Mouse (Mus musculus): Measurements from ENCODE around the gene Zfp59.
"Not testable (repeated sequence)": the region's sequence is repeated elsewhere in the genome, so short reads cannot be mapped to it uniquely, and the experiment has no call there.

Gene Zfp59

DNA sequence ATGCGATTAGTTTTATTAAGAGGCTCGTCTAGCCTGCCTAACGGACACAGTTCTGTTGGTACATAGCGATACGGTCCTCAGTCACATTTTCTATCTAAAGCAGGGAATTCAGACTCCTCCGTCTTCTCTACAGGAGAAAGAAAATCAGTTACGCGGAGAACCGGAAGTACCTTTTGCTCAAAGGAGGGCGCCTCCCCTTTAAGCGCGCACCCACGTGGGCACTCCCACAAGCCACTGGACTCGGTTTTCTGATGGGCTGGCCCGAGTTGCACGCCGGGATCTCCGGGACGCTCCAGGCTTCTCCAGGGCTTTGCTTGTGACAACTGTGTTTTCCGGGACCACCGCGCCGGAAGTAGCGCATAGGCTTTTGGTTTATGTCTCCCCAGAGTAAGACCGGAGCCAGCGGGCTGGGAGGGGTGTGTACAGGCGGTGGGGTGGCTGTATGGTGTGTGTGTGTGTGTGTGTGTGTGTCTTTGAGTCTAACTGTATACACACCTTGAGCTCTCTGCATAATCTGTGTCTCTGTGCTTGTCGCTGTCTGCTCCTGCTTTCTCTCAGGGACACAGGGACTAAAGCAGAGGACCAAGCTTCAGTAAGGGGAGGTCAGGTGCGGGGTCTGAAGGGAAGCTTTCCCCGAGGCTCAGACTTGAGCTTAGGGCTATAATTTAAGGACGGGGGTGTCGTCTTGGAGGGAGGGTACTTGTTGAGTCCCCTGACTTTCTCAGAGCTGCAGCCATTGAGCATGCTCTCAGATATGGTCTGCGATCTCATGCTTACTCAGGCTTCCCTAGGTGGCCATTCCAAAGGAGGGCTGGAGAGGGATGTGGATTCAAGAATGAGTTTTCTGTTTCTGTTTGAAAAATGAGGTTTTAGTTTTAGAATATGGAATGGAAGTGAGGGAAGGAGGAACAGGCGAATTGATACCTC lies at the start of gene Zfp59:
Gene Zfp59, plus strand, starts transcription at position 285 of the 927 bp plus-strand sequence.
- DNase-seq = peak; percentile 90 to 92

DNA sequence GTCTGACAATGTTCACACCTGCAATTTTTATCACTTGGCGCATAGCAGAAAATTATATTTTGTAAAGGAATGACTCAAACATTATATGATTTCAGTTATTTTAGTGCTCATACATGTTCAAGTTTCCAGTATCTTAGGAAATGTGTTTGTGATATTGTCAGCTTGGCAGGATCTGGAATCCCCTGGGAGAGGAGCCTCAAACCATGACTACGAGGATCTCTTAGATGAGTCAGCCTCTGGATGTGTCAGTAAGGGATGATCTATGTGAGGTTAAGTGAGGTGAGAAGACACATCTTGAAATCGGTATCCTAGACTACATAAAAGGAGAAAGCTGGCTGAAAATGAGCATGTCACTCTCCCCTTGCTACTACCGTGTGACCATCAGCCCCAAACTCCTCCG lies 49.1 kb upstream of the Zfp59 start:
- DNase-seq = no peak

GRCm38 (mm10) chr7:27793865-27794264 lies 44.5 kb upstream of the Zfp59 start:
- DNase-seq = not testable (repeated sequence)

DNA sequence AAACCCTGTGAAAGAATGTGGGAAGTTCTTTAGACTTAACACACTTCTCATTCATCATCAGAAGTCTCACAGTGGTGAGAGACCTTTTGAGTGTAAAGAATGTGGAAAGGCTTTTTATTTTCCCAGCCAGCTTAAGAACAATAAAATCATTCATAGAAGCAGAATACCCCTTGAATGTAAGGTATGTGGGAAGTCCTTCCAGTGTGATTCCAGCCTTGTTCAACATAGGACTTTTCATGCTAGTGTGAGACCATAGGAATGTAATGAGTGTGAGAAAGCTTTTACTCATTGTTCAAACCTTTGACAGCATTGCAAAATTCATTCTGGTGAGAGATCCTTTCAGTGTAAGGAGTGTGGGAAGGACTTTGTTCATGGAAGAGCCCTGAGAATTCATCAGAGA lies 43.8 kb upstream of the Zfp59 start:
- DNase-seq = no peak

GRCm38 (mm10) chr7:27797906-27798811 lies 40.2 kb upstream of the Zfp59 start:
- no peak for DNase-seq

GRCm38 (mm10) chr7:27801137-27801536 lies 37.3 kb upstream of the Zfp59 start:
- DNase-seq = no peak

DNA sequence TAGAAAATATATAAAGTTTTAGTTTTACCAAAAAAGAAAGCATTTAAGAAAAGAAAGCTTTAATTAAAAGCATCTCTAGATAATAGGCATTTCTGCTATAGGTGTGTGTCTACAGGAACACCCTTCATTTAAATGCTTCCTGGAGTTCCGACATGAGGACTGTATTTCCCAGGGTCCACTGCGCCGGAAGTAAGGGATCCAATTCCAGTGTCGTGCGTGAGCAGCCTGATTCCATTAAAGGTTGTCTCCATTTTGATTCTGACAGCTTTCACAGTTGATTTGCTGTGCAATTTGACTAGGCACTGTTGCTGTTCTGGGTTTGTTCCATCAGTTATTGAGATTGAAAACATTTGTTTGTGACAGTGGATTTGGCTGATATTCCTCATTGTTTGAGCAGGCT lies 35.4 kb upstream of the Zfp59 start:
- no peak for DNase-seq

DNA sequence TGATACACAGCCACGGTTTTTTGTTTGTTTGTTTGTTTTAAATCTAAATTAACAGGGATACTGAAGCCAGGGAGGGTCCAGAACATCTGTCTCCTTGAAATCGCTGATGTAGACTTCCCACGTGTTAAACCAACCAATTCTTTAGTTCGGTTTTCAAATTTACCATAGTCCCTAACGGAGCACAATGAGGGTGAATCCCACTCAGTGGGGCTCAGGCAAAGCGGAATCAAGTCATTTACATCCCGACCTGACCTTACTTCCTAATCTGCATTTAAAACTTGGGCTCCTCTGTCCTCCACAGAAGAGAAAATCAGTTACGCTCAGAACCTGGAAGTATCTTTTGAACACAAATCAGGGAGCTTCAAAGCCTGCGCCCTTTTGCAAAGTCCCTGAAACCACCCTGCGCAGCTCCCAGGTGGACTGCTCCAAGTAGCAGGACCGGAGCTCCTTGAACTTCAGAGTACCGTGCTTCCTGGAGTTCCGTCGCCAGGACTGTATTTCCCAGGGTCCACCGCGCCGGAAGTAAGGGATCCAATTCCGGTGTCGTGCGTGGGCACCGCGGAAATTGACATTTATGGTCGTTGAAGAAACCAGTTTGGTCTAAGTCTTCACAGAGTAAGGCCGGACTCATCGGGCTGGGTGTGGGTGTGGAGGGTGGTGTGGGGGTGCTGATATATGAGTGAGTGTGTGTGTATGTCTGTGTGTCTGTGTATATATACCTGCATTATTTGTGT lies 33.9 kb upstream of the Zfp59 start:
- peak; percentile 86 to 90 for DNase-seq

DNA sequence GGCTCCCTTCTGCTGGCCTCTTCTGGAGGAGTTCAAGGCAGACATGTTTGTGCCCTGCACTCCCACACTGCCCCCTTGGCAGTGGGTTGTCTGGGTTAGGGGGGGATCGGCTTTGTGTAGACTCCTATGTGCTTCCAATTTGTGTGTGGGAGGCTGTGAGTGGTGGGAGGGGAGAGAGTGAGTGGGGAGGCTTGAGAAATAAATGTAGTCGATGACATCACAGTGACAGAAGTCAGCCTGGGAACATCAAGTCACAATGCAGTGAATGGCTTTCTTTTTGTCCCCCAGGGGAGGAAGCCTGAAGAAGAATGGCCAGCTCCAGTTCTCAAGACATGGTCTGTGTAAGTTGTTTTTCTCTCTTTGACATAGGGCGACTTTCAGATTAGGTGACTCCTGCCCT lies 31.5 kb upstream of the Zfp59 start, which contains the start of gene Zfp626:
Gene Zfp626, plus strand, starts transcription at position 301 of the 400 bp plus-strand sequence.
- not testable (repeated sequence) for DNase-seq

DNA sequence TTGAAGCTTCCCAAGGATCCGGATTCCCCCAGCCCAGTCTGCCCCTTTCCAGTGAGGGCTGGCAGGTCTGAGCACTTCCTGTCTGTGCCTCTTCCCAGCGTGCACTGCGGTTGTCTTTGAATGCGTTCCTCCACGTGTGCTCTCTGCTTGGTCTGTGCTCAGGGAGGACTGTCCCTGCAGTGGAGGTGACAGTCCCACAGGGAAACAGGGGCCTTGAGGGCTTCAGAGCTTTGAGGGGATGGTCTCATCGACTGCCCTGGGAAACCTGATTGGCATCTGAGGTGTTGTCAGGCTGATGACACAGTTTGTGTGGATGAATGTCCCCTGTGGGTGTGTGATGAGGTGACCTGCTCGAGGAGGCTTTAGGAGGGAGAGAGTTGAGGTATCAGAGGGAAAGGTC lies 31.1 kb upstream of the Zfp59 start:
- not testable (repeated sequence) for DNase-seq

GRCm38 (mm10) chr7:27818526-27819110 lies 19.8 kb upstream of the Zfp59 start:
- DNase-seq = no peak

GRCm38 (mm10) chr7:27822611-27823010 lies 15.8 kb upstream of the Zfp59 start:
- DNase-seq = no peak

- DNase-seq = no peak
These were observed 4.3 kb upstream of the Zfp59 start for GRCm38 (mm10) chr7:27834131-27834530.

GRCm38 (mm10) chr7:27837896-27838295 lies 511 bp upstream of the Zfp59 start:
- no peak for DNase-seq

DNA sequence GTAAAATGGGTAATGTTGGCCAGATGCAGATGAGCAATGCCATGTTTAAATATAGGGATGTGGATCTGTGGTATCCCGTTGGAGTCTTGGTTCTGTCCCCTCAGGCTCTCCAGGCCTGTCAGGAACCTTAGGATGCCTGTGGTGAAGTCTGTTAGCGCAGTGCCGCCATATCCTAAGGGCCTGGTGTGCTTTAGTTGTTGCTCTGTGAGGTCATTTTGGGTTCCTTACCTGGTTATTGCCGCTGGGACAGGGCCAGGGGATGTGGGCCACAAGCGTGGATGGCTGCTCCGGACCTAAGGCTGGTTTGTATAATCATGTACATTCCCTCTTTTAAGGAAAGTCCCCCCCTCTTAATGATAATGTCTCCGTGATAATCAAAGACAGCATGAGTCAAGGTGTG lies 1.2 kb downstream of the Zfp59 start:
- DNase-seq = no peak

GRCm38 (mm10) chr7:27840104-27840503 lies 1.7 kb downstream of the Zfp59 start:
- DNase-seq = no peak

- no peak for DNase-seq
These were observed 18.8 kb downstream of the Zfp59 start, which contains the start of gene Zfp607a for GRCm38 (mm10) chr7:27857227-27857626. Gene Zfp607a (plus strand): TSS chr7:27857527.

DNA sequence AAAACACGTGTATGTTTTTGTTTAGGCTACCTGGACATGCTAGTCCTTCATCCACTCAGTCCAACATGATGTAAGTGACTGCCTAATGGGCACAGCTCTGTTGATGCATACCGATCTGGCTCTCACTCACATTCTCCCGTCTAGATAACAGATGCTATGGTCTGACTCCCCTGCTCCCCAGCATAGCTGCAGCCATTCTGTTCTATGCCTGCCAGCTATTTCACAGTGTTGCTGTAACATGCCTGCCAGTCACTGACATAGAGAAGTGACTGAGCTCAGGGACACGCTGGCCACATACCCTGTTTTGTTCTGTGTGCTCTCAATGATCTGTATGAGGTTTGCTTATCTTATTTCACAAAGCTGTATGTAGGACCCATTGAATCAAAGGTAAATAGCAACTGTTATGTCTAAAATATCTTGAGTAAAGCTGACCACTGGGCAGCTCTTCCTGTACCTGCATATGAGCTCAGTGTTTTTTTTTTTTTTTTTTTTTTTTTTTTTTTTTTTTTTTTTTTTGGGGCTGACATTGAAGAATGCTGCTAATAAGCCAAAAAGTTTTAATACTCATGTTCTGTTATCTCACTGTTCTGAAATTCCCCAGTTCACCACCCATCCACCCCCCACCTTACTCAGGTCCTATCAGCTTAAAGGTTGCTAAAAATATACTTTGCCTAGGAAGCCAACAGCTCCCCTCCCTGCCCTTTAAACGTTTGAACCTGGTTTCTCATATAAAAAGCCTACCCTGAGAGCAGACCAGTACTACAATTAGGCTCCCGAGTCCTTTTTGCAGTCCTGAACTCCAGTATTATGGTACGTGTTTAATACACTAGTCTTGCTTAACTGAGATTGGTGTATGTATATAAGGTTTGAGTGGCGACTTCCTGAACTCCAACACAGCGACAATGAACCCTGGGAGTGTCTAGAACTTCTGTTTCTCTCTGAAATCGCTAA lies 21.2 kb downstream of the Zfp59 start:
- DNase-seq = no peak

GRCm38 (mm10) chr7:27860396-27861235 lies 22.2 kb downstream of the Zfp59 start:
- peak; percentile 82 to 87 for DNase-seq

DNA sequence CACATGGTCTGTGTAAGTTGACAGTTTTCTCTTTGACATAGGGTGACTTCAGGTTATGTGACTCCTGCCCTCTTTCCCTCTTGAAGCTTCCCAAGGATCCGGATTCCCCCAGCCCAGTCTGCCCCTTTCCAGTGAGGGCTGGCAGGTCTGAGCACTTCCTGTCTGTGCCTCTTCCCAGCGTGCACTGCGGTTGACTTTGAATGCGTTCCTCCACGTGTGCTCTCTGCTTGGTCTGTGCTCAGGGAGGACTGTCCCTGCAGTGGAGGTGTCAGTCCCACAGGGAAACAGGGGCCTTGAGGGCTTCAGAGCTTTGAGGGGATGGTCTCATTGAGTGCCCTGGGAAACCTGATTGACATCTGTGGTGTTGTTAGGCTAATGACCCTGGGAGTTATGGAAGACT lies 24.2 kb downstream of the Zfp59 start:
- DNase-seq = not testable (repeated sequence)
